Mouse (Mus musculus) midbrain, embryonic 12.5 days (tissue): ENCODE results near the gene Ptprh. TPM values are rescaled to one million over a fixed set of nuclear protein-coding genes. Genes with fewer than 3 reads are reported as not detected.
"Not testable (repeated sequence)": the region's sequence is repeated elsewhere in the genome, so short reads cannot be mapped to it uniquely, and the experiment has no call there.

Source experiments
- ATAC-seq: fragments of 200-750 bp; cut with Nextera tagmentation; 2 replicates; pipeline ENCODE4 v1.8.0; 2017; ENCODE audit warnings: low read depth, moderate TSS enrichment, moderate library complexity; ENCODE audit not compliant: low FRiP score
- H3K27ac ChIP-seq: fragments of 300-500 bp; sonication (generic); replicated peaks from 2 replicates; pipeline ENCODE4 v1.5.1; 2016; ENCODE audit warnings: mild to moderate bottlenecking
- H3K27me3 ChIP-seq: fragments of 300-500 bp; sonication (generic); 2 replicates; pipeline ENCODE4 v1.6.1; 2016; ENCODE audit warnings: mild to moderate bottlenecking
- H3K36me3 ChIP-seq: fragments of 300-500 bp; sonication (generic); 2 replicates; pipeline ENCODE4 v1.6.1; 2016
- H3K4me1 ChIP-seq: fragments of 300-500 bp; sonication (generic); 2 replicates; pipeline ENCODE4 v1.6.1; 2016
- H3K4me2 ChIP-seq: fragments of 300-500 bp; sonication (generic); replicated peaks from 2 replicates; pipeline ENCODE4 v1.6.1; 2016; ENCODE audit warnings: mild to moderate bottlenecking, moderate library complexity
- H3K4me3 ChIP-seq: fragments of 300-500 bp; sonication (generic); 2 replicates; pipeline ENCODE4 v1.5.1; 2016; ENCODE audit warnings: mild to moderate bottlenecking
- H3K9ac ChIP-seq: fragments of 300-500 bp; sonication (generic); replicated peaks from 2 replicates; pipeline ENCODE4 v1.6.1; 2016; ENCODE audit warnings: mild to moderate bottlenecking, moderate library complexity
- H3K9me3 ChIP-seq: fragments of 300-500 bp; sonication (generic); 2 replicates; pipeline ENCODE4 v1.6.1; 2016; ENCODE audit warnings: mild to moderate bottlenecking
- WGBS: fragments of 180-500 bp; shearing (Covaris S2); methylation state at CpG from one replicate; pipeline ENCODE4 v1.1.7; 2016; 5-methylcytosine and 5-hydroxymethylcytosine counted together
- polyA plus RNA-seq: library from polyadenylated mRNA; unstranded; fragments of >200 nt; fragmentation: Nextera tagmentation; extraction: Ambion mirVana; gene quantifications from 2 replicates; pipeline ENCODE4 v1.2.1, GENCODE M21; 2016

Gene Ptprh
- polyA plus RNA-seq, 1 experiment from 2014 or later = 0.14 TPM

- not testable (repeated sequence) for H3K9me3 ChIP-seq, H3K4me2 ChIP-seq, H3K36me3 ChIP-seq, H3K9ac ChIP-seq, H3K4me1 ChIP-seq, H3K4me3 ChIP-seq, H3K27ac ChIP-seq, H3K27me3 ChIP-seq, ATAC-seq
- 76% methylated on average over 4 of the region's 4 CpGs for WGBS
Observed at GRCm38 (mm10) chr7:4597046-4597445, 6.8 kb downstream of the Ptprh start.

DNA sequence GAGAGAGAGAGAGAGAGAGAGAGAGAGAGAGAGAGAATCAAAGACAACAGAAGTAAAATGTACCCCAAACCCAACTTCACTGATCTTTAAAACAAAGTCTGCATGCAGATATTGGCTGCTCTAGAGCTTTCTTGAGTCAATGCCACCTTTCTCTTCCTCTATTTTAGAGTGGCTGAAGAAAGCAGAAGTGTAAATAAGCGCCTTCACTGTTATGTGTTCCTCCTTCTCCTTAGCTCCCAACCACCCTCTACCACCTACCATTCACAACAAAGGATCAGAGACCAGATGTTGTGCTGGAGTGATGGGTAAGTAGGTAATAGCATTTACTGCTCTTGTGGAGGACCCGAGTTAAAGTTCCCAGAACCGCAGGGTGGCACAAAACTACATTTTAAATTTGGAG, 22.4 kb downstream of the Ptprh start:
- 87% methylated on average over 3 of the region's 3 CpGs for WGBS
- H3K36me3 ChIP-seq, ATAC-seq, H3K27ac ChIP-seq, H3K4me2 ChIP-seq, H3K4me3 ChIP-seq, H3K9me3 ChIP-seq, H3K9ac ChIP-seq, H3K27me3 ChIP-seq, H3K4me1 ChIP-seq: not testable (repeated sequence)

- not testable (repeated sequence) for H3K36me3 ChIP-seq, H3K27ac ChIP-seq, H3K4me1 ChIP-seq, H3K4me2 ChIP-seq, H3K4me3 ChIP-seq, H3K9ac ChIP-seq, H3K9me3 ChIP-seq, ATAC-seq, H3K27me3 ChIP-seq
- WGBS = 75% methylated on average over 2 of the region's 2 CpGs
Observed at GRCm38 (mm10) chr7:4572361-4572760, 31.5 kb downstream of the Ptprh start.

DNA sequence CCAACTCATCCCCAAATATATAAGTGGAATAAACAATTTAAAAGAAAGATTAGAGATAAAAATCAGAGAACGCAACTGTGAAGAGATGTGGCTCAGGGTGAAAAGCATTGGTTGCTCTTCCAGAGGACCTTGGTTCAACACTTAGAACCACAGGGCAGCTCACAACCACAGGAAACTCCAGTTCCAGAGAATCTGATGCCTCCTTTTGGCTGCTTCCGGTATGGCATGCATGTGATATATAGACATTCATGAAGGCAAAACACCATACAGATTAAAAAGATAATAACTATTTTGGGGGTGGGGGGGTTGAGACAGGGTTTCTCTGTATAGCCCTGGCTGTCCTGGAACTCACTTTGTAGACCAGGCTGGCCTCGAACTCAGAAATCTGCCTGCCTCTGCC, 41.2 kb downstream of the Ptprh start:
- Histone ChIP-seq H3K4me3 (no peak overlapping the region), H3K27ac (no peak overlapping the region), H3K4me1 (no peaks in the 10 kb centered on the region), H3K4me2 (no peak overlapping the region), H3K27me3 (no peaks in the 10 kb centered on the region), H3K36me3 (no peaks in the 10 kb centered on the region), H3K9me3 (no peaks in the 10 kb centered on the region), H3K9ac (no peak overlapping the region)
- ATAC-seq = no peak
- 88% methylated on average over 3 of the region's 3 CpGs for WGBS

GRCm38 (mm10) chr7:4557167-4557560, 46.7 kb downstream of the Ptprh start:
- no peaks in the 10 kb centered on the region for H3K9me3 ChIP-seq
- ATAC-seq = peak; percentile 38; the same call in 1 of the 2 replicates
- 75% methylated on average over 6 of the region's 6 CpGs for WGBS
- no peaks in the 10 kb centered on the region for H3K36me3 ChIP-seq
- no peak overlapping the region for H3K4me3 ChIP-seq
- H3K4me2 ChIP-seq = peak overlapping the region; percentile 16; the same call in 1 of the 2 replicates
- H3K27ac ChIP-seq = no peak overlapping the region
- H3K27me3 ChIP-seq = peaks cover 15% of the 10 kb centered on the region
- H3K9ac ChIP-seq = no peak overlapping the region
- H3K4me1 ChIP-seq = no peaks in the 10 kb centered on the region

GRCm38 (mm10) chr7:4556256-4557166, 47.3 kb downstream of the Ptprh start:
- WGBS = 24% methylated on average over 15 of the region's 15 CpGs
- Histone ChIP-seq H3K9me3 (no peaks in the 10 kb centered on the region), H3K9ac (no peak overlapping the region), H3K27ac (no peak overlapping the region), H3K27me3 (peaks cover 15% of the 10 kb centered on the region), H3K4me1 (no peaks in the 10 kb centered on the region), H3K36me3 (no peaks in the 10 kb centered on the region), H3K4me3 (no peak overlapping the region), H3K4me2 (peak overlapping the region; percentile 16; the same call in 1 of the 2 replicates)
- ATAC-seq = peak; percentile 88

GRCm38 (mm10) chr7:4547221-4547641, 56.6 kb downstream of the Ptprh start, which contains the start of gene Syt5:
Syt5 (minus strand) TSS chr7:4547541.
- Histone ChIP-seq H3K4me1 (peaks cover 21% of the 10 kb centered on the region), H3K36me3 (no peaks in the 10 kb centered on the region), H3K4me3 (peak within 1 kb of the TSS; percentile 50), H3K9ac (peak within 1 kb of the TSS; percentile 60), H3K27ac (peak within 1 kb of the TSS; percentile 78), H3K27me3 (no peaks in the 10 kb centered on the region), H3K9me3 (no peaks in the 10 kb centered on the region), H3K4me2 (peak within 1 kb of the TSS; percentile 66)
- peak; percentile 60 for ATAC-seq
- WGBS = 6% methylated on average over 33 of the region's 33 CpGs

DNA sequence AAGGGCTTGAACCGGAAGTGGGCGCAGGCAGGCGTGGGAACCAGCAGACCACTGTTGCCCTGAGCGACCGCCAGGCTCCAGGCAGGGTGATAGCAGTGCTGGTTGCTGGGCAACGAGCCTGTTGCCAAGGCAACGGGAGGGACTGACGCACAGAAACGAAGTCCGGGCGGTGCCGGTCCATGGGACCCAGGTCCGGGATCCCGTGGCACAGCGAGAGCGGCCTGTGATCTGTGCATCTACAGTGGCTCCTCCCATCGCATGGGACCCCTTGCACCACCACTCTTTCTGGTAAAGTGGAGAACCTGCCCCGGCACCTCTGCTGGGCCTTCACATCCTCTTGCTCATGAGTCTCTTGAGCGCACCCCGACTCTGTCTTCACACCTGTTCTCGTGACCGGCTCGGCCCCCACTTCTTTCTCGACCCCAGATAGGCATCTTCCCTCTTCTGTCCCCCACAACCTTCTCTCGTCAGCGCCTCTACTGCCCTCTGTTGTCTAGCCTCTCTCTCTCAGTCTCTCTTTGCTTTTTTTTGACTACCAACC, 57.2 kb downstream of the Ptprh start:
- peak overlapping the region; percentile 66 for H3K4me2 ChIP-seq
- no peaks in the 10 kb centered on the region for H3K36me3 ChIP-seq
- ATAC-seq = peak; percentile 95
- H3K9ac ChIP-seq = peak overlapping the region; percentile 60
- peak overlapping the region; percentile 50 for H3K4me3 ChIP-seq
- H3K27ac ChIP-seq = peak overlapping the region; percentile 78
- H3K27me3 ChIP-seq = no peaks in the 10 kb centered on the region
- H3K9me3 ChIP-seq = no peaks in the 10 kb centered on the region
- peaks cover 21% of the 10 kb centered on the region for H3K4me1 ChIP-seq
- 2% methylated on average over 26 of the region's 26 CpGs for WGBS

GRCm38 (mm10) chr7:4546050-4546449, 57.8 kb downstream of the Ptprh start:
- Histone ChIP-seq H3K4me1 (peaks cover 21% of the 10 kb centered on the region), H3K9ac (no peak overlapping the region), H3K36me3 (no peaks in the 10 kb centered on the region), H3K4me3 (peak overlapping the region; percentile 50), H3K27ac (peak overlapping the region; percentile 78), H3K27me3 (no peaks in the 10 kb centered on the region), H3K9me3 (no peaks in the 10 kb centered on the region), H3K4me2 (peak overlapping the region; percentile 66)
- ATAC-seq = peak; percentile 48
- WGBS = 70% methylated on average over 15 of the region's 15 CpGs

- H3K27ac ChIP-seq = no peak overlapping the region
- ATAC-seq = no peak
- H3K9me3 ChIP-seq = no peaks in the 10 kb centered on the region
- H3K9ac ChIP-seq = no peak overlapping the region
- H3K4me1 ChIP-seq = peaks cover 16% of the 10 kb centered on the region
- H3K4me3 ChIP-seq = no peak overlapping the region
- H3K4me2 ChIP-seq = no peak overlapping the region
- 43% methylated on average over 17 of the region's 17 CpGs for WGBS
- H3K36me3 ChIP-seq = 0 out of 2 replicates have a peak, but pooled peaks cover 3% of the 10 kb centered on the region
- no peaks in the 10 kb centered on the region for H3K27me3 ChIP-seq
Observed at GRCm38 (mm10) chr7:4542013-4542412, 61.8 kb downstream of the Ptprh start.

DNA sequence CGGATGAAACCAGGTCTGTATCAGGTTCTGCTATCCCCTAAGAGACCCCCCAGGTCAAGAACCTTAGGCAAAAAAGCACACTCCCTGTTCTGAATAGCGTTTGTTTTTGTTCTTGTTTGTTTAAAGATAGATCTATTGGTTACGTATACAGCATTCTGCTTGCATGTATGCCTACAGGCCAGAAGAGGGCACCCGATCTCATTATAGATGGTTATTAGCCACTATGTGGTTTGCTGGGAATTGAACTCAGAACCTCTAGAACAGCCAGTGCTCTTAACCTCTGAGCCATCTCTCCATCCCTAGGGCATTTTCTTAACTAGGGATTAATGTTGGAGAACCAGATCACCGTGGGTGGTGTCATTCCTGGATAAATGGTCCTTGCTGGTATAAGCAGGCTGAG, 62.5 kb downstream of the Ptprh start:
- Histone ChIP-seq H3K4me2 (no peak overlapping the region), H3K27ac (no peak overlapping the region), H3K27me3 (no peaks in the 10 kb centered on the region), H3K9ac (no peak overlapping the region), H3K4me1 (peaks cover 10% of the 10 kb centered on the region), H3K9me3 (no peaks in the 10 kb centered on the region), H3K36me3 (0 out of 2 replicates have a peak, but pooled peaks cover 3% of the 10 kb centered on the region), H3K4me3 (no peak overlapping the region)
- 62% methylated on average over 5 of the region's 5 CpGs for WGBS
- no peak for ATAC-seq

GRCm38 (mm10) chr7:4539019-4539418, 64.8 kb downstream of the Ptprh start:
- no peak overlapping the region for H3K9ac ChIP-seq

More at GRCm38 (mm10) chr7:4539019-4539418, 64.8 kb downstream of the Ptprh start:
- WGBS = 88% methylated on average over 2 of the region's 2 CpGs
- Histone ChIP-seq H3K4me3 (no peak overlapping the region), H3K9me3 (no peaks in the 10 kb centered on the region), H3K36me3 (0 out of 2 replicates have a peak, but pooled peaks cover 3% of the 10 kb centered on the region), H3K4me2 (no peak overlapping the region), H3K27ac (no peak overlapping the region), H3K4me1 (no peaks in the 10 kb centered on the region), H3K27me3 (no peaks in the 10 kb centered on the region)
- ATAC-seq = no peak
